Mouse (Mus musculus): ENCODE results near the gene Gm43720.
A peak's percentile ranks its signal among the peaks of the same experiment; 100 is the strongest.

Gm43720 gene

GRCm38 (mm10) chr5:138262001-138262400, 17.8 kb downstream of the Gm43720 start:
- DNase-seq (ENCODE audit: low read depth, low spot score): no peak

GRCm38 (mm10) chr5:138260834-138261233, 18.9 kb downstream of the Gm43720 start:
- DNase-seq (ENCODE audit: low read depth, low spot score): no peak

- DNase-seq (ENCODE audit: low read depth, low spot score): no peak
Measured at GRCm38 (mm10) chr5:138260051-138260450, 19.7 kb downstream of the Gm43720 start.

- DNase-seq (ENCODE audit: low read depth, low spot score): no peak
Measured at GRCm38 (mm10) chr5:138258993-138259392, 20.8 kb downstream of the Gm43720 start.

- no peak for DNase-seq (ENCODE audit: low read depth, low spot score)
Measured at GRCm38 (mm10) chr5:138258542-138258941, 21.2 kb downstream of the Gm43720 start.

- DNase-seq (ENCODE audit: low read depth, low spot score): no peak
Measured at GRCm38 (mm10) chr5:138258078-138258477, 21.7 kb downstream of the Gm43720 start.

- no peak for DNase-seq (ENCODE audit: low read depth, low spot score)
Measured at GRCm38 (mm10) chr5:138257585-138257978, 22.2 kb downstream of the Gm43720 start.

GRCm38 (mm10) chr5:138256966-138257584, 22.7 kb downstream of the Gm43720 start:
- no peak for DNase-seq (ENCODE audit: low read depth, low spot score)

- DNase-seq (ENCODE audit: low read depth, low spot score): no peak
Measured at GRCm38 (mm10) chr5:138256094-138256467, 23.7 kb downstream of the Gm43720 start.

- peak; percentile 94 for DNase-seq (ENCODE audit: low read depth, low spot score)
Measured at GRCm38 (mm10) chr5:138255353-138256093, 24.2 kb downstream of the Gm43720 start, which contains the start of gene Lamtor4. Gene Lamtor4, plus strand, starts transcription at chr5:138255482.

GRCm38 (mm10) chr5:138253061-138253460, 26.7 kb downstream of the Gm43720 start:
- DNase-seq (ENCODE audit: low read depth, low spot score): no peak

GRCm38 (mm10) chr5:138251144-138251543, 28.6 kb downstream of the Gm43720 start:
- no peak for DNase-seq (ENCODE audit: low read depth, low spot score)

- no peak for DNase-seq (ENCODE audit: low read depth, low spot score)
Measured at GRCm38 (mm10) chr5:138241511-138241910, 38.2 kb downstream of the Gm43720 start.

GRCm38 (mm10) chr5:138234224-138234623, 45.5 kb downstream of the Gm43720 start:
- no peak for DNase-seq (ENCODE audit: low read depth, low spot score)

- no peak for DNase-seq (ENCODE audit: low read depth, low spot score)
Measured at GRCm38 (mm10) chr5:138233778-138234177, 46.0 kb downstream of the Gm43720 start.

- no peak for DNase-seq (ENCODE audit: low read depth, low spot score)
Measured at GRCm38 (mm10) chr5:138229511-138229910, 50.2 kb downstream of the Gm43720 start.

GRCm38 (mm10) chr5:138228026-138228425, 51.7 kb downstream of the Gm43720 start:
- DNase-seq (ENCODE audit: low read depth, low spot score): no peak

GRCm38 (mm10) chr5:138227367-138227766, 52.4 kb downstream of the Gm43720 start:
- DNase-seq (ENCODE audit: low read depth, low spot score): no peak

GRCm38 (mm10) chr5:138226491-138226890, 53.3 kb downstream of the Gm43720 start:
- DNase-seq (ENCODE audit: low read depth, low spot score): no peak

- DNase-seq (ENCODE audit: low read depth, low spot score): no peak
Measured at GRCm38 (mm10) chr5:138225700-138226099, 54.1 kb downstream of the Gm43720 start, which contains the start of gene Nxpe5. Gene Nxpe5, plus strand, starts transcription at chr5:138225898.

- no peak for DNase-seq (ENCODE audit: low read depth, low spot score)
Measured at GRCm38 (mm10) chr5:138223287-138223686, 56.5 kb downstream of the Gm43720 start.

GRCm38 (mm10) chr5:138222111-138222510, 57.6 kb downstream of the Gm43720 start:
- DNase-seq (ENCODE audit: low read depth, low spot score): peak; percentile 14

GRCm38 (mm10) chr5:138219864-138220263, 59.9 kb downstream of the Gm43720 start:
- DNase-seq (ENCODE audit: low read depth, low spot score): no peak

Data from brain, embryonic 18.5 days (tissue).